Mouse (Mus musculus) midbrain, embryonic 14.5 days (tissue): Measurements from ENCODE around the gene Sem1. TPM values are rescaled to one million over a fixed set of nuclear protein-coding genes. Genes with fewer than 3 reads are reported as not detected.

Experiments used
- ATAC-seq: fragments of 200-750 bp; cut with Nextera tagmentation; 2 replicates; pipeline ENCODE4 v1.8.0; 2017; ENCODE audit warnings: moderate number of reproducible peaks, moderate library complexity; ENCODE audit not compliant: low FRiP score, low TSS enrichment
- DNase-seq: peaks from one replicate; pipeline ENCODE4 v3.0.0-alpha.2; 2015
- H3K27ac ChIP-seq: fragments of 300-500 bp; sonication (generic); replicated peaks from 2 replicates; pipeline ENCODE4 v1.5.1; 2014; ENCODE audit warnings: mild to moderate bottlenecking, low read depth, low read length, moderate library complexity
- H3K27me3 ChIP-seq: fragments of 300-500 bp; sonication (generic); 2 replicates; pipeline ENCODE4 v1.6.1; 2014; ENCODE audit warnings: low read length, control low read depth, mixed read lengths; ENCODE audit not compliant: control insufficient read depth, insufficient read depth
- H3K36me3 ChIP-seq: fragments of 300-500 bp; sonication (generic); 2 replicates; pipeline ENCODE4 v1.6.1; 2014; ENCODE audit warnings: low read length, control low read depth; ENCODE audit not compliant: control insufficient read depth, insufficient read depth
- H3K4me1 ChIP-seq: fragments of 300-500 bp; sonication (generic); 2 replicates; pipeline ENCODE4 v1.6.1; 2014; ENCODE audit warnings: mild to moderate bottlenecking, antibody characterized with exemption, low read length, control low read depth; ENCODE audit not compliant: control insufficient read depth, insufficient read depth
- H3K4me2 ChIP-seq: fragments of 300-500 bp; sonication (generic); 2 replicates; pipeline ENCODE4 v1.6.1; 2014; ENCODE audit warnings: mild to moderate bottlenecking, low read length, moderate library complexity
- H3K4me3 ChIP-seq: fragments of 300-500 bp; sonication (generic); replicated peaks from 2 replicates; pipeline ENCODE4 v1.5.1; 2014; ENCODE audit warnings: low read depth, low read length
- H3K9ac ChIP-seq: fragments of 300-500 bp; sonication (generic); replicated peaks from 2 replicates; pipeline ENCODE4 v1.6.1; 2014; ENCODE audit warnings: mild to moderate bottlenecking, low read length, moderate library complexity
- H3K9me3 ChIP-seq: fragments of 300-500 bp; sonication (generic); 2 replicates; pipeline ENCODE4 v1.6.1; 2016; ENCODE audit warnings: low read length, control low read depth, mixed read lengths; ENCODE audit not compliant: control insufficient read depth
- WGBS: fragments of 180-500 bp; shearing (Covaris S2); extraction: QIAGEN DNeasy Blood & Tissue Kit; methylation state at CpG from one replicate; pipeline ENCODE4 v1.1.7; 2014; 5-methylcytosine and 5-hydroxymethylcytosine counted together
- polyA plus RNA-seq: library from polyadenylated mRNA; unstranded; fragments of >200 nt; fragmentation: Nextera tagmentation; extraction: Ambion mirVana; gene quantifications from 2 replicates; pipeline ENCODE4 v1.2.1, GENCODE M21; 2014

Gene Sem1
- polyA plus RNA-seq, 1 experiment from 2014 or later = 146 TPM

- Histone ChIP-seq H3K4me3 (no peak overlapping the region), H3K4me2 (no peak overlapping the region), H3K9ac (no peak overlapping the region), H3K27ac (no peak overlapping the region), H3K4me1 (peaks cover 11% of the 10 kb centered on the region), H3K36me3 (no peaks in the 10 kb centered on the region), H3K9me3 (no peaks in the 10 kb centered on the region), H3K27me3 (no peaks in the 10 kb centered on the region)
- DNase-seq (no peak), ATAC-seq (no peak)
- 93% methylated on average over 4 of the region's 4 CpGs for WGBS
Observed at GRCm38 (mm10) chr6:6575796-6576195, 2.7 kb downstream of the Sem1 start.

GRCm38 (mm10) chr6:6568436-6568835 is 10.0 kb downstream of the Sem1 start:
- Histone ChIP-seq H3K27ac (no peak overlapping the region), H3K27me3 (no peaks in the 10 kb centered on the region), H3K9me3 (no peaks in the 10 kb centered on the region), H3K4me3 (no peak overlapping the region), H3K9ac (no peak overlapping the region), H3K4me2 (no peak overlapping the region), H3K4me1 (no peaks in the 10 kb centered on the region), H3K36me3 (no peaks in the 10 kb centered on the region)
- no peak for ATAC-seq
- DNase-seq = no peak
- 85% methylated on average over 3 of the region's 3 CpGs for WGBS

GRCm38 (mm10) chr6:6563691-6564090 is 14.8 kb downstream of the Sem1 start:
- Histone ChIP-seq H3K36me3 (no peaks in the 10 kb centered on the region), H3K27me3 (no peaks in the 10 kb centered on the region), H3K9ac (no peak overlapping the region), H3K4me2 (no peak overlapping the region), H3K4me3 (no peak overlapping the region), H3K9me3 (no peaks in the 10 kb centered on the region), H3K27ac (no peak overlapping the region), H3K4me1 (no peaks in the 10 kb centered on the region)
- ATAC-seq = no peak
- WGBS = 90% methylated on average over 5 of the region's 5 CpGs
- DNase-seq = no peak

- DNase-seq (peak; percentile 23), ATAC-seq (no peak)
- Histone ChIP-seq H3K9ac (no peak overlapping the region), H3K27me3 (no peaks in the 10 kb centered on the region), H3K27ac (no peak overlapping the region), H3K4me2 (no peak overlapping the region), H3K4me1 (no peaks in the 10 kb centered on the region), H3K4me3 (no peak overlapping the region), H3K9me3 (no peaks in the 10 kb centered on the region), H3K36me3 (no peaks in the 10 kb centered on the region)
- WGBS = 67% methylated on average over 5 of the region's 5 CpGs
Observed at GRCm38 (mm10) chr6:6562716-6563115, 15.7 kb downstream of the Sem1 start.

GRCm38 (mm10) chr6:6557647-6558046 is 20.8 kb downstream of the Sem1 start:
- Histone ChIP-seq H3K4me2 (no peak overlapping the region), H3K27me3 (no peaks in the 10 kb centered on the region), H3K9me3 (no peaks in the 10 kb centered on the region), H3K4me1 (no peaks in the 10 kb centered on the region), H3K27ac (no peak overlapping the region), H3K4me3 (no peak overlapping the region), H3K9ac (no peak overlapping the region), H3K36me3 (peaks cover 19% of the 10 kb centered on the region)
- ATAC-seq (no peak), DNase-seq (no peak)
- WGBS = 98% methylated on average over 1 of the region's 1 CpGs

- no peaks in the 10 kb centered on the region for H3K9me3 ChIP-seq
- peaks cover 16% of the 10 kb centered on the region for H3K36me3 ChIP-seq
- WGBS = 93% methylated on average over 6 of the region's 6 CpGs
- ATAC-seq (no peak), DNase-seq (no peak)
- no peak overlapping the region for H3K27ac ChIP-seq
- no peaks in the 10 kb centered on the region for H3K4me1 ChIP-seq
- no peak overlapping the region for H3K9ac ChIP-seq
- no peak overlapping the region for H3K4me2 ChIP-seq
- no peaks in the 10 kb centered on the region for H3K27me3 ChIP-seq
- no peak overlapping the region for H3K4me3 ChIP-seq
Observed at GRCm38 (mm10) chr6:6552006-6552405, 26.5 kb downstream of the Sem1 start.

GRCm38 (mm10) chr6:6547997-6548396 is 30.5 kb downstream of the Sem1 start:
- Histone ChIP-seq H3K36me3 (no peaks in the 10 kb centered on the region), H3K27me3 (no peaks in the 10 kb centered on the region), H3K4me3 (no peak overlapping the region), H3K9ac (no peak overlapping the region), H3K4me2 (no peak overlapping the region), H3K9me3 (no peaks in the 10 kb centered on the region), H3K27ac (no peak overlapping the region), H3K4me1 (no peaks in the 10 kb centered on the region)
- DNase-seq (no peak), ATAC-seq (no peak)
- WGBS = 75% methylated on average over 5 of the region's 5 CpGs

- no peak overlapping the region for H3K9ac ChIP-seq
- H3K36me3 ChIP-seq = no peaks in the 10 kb centered on the region
- WGBS = 85% methylated on average over 4 of the region's 4 CpGs
- ATAC-seq = no peak
- no peak overlapping the region for H3K4me2 ChIP-seq
- peak; percentile 15 for DNase-seq
- no peaks in the 10 kb centered on the region for H3K9me3 ChIP-seq
- no peaks in the 10 kb centered on the region for H3K27me3 ChIP-seq
- no peaks in the 10 kb centered on the region for H3K4me1 ChIP-seq
- no peak overlapping the region for H3K27ac ChIP-seq
- H3K4me3 ChIP-seq = no peak overlapping the region
Observed at GRCm38 (mm10) chr6:6544255-6544645, 34.2 kb downstream of the Sem1 start.

- Histone ChIP-seq H3K4me2 (no peak overlapping the region), H3K9me3 (no peaks in the 10 kb centered on the region), H3K4me3 (no peak overlapping the region), H3K4me1 (no peaks in the 10 kb centered on the region), H3K36me3 (no peaks in the 10 kb centered on the region), H3K27ac (no peak overlapping the region), H3K27me3 (no peaks in the 10 kb centered on the region), H3K9ac (no peak overlapping the region)
- DNase-seq = no peak
- 91% methylated on average over 9 of the region's 9 CpGs for WGBS
- ATAC-seq = no peak
Observed at GRCm38 (mm10) chr6:6543606-6544254, 34.7 kb downstream of the Sem1 start.
